Comparison of ENCODE assay signal across 9 mouse cellular contexts in genomic region chr3:139246508-139246907, GRCm38 (mm10). TPM values are rescaled to one million over a fixed set of nuclear protein-coding genes. Genes with fewer than 3 reads are reported as not detected.
A peak's percentile ranks its signal among the peaks of the same experiment; 100 is the strongest.
DNase-seq lines count a peak whose midpoint lies in the region; ATAC-seq and TF ChIP-seq lines count a peak whose summit lies in the region.
"Had no signal": no experiment of that assay in that cellular context is flagged by ENCODE, and none has a peak within 500 bp of the region (broad histone marks: within the 10 kb centered on the region; RNA-seq: fewer than 3 reads in every experiment).

No protein-coding gene starts in this region.

- H3K4me2 ChIP-seq in liver, embryonic 14.5 days (ENCODE audit: low read depth): no peak overlapping the region
- H3K4me2 ChIP-seq in liver, embryonic 11.5 days: no peak overlapping the region
- H3K4me2 ChIP-seq in stomach, postnatal 0 days (replicated peaks; ENCODE audit: low read depth): no peak overlapping the region
- H3K4me2 ChIP-seq in hindbrain, embryonic 16.5 days (ENCODE audit: low read length): no peak overlapping the region
- H3K4me2 ChIP-seq: liver, embryonic 15.5 days had no signal

- POLR2A ChIA-PET in Patski (lab: Charles Lee): no interaction called here

- in situ Hi-C loops in Patski (cut with MboI; ENCODE audit: low pct_unique_long_range_greater_than_20kb): no loop called here

- 37% methylated on average over 4 of the region's 4 CpGs for WGBS in liver, embryonic 14.5 days (ENCODE audit: insufficient replicate concordance)
- WGBS in liver, embryonic 11.5 days: 48% methylated on average over 4 of the region's 4 CpGs
- 54% methylated on average over 4 of the region's 4 CpGs for WGBS in stomach, postnatal 0 days
- WGBS in hindbrain, embryonic 16.5 days: 57% methylated on average over 4 of the region's 4 CpGs
- 49% methylated on average over 4 of the region's 4 CpGs for WGBS in forebrain, embryonic 10.5 days

- no peak for TF ChIP-seq EP300 in liver, embryonic 14.5 days (IDR thresholded peaks at IDR 0.05; ENCODE audit: low read depth)
- no peak for TF ChIP-seq EP300 in stomach, postnatal 0 days (optimal IDR thresholded peaks at IDR 0.05)

- ATAC-seq in liver, embryonic 14.5 days (ENCODE audit: insufficient read depth): no peak
- no peak for ATAC-seq in liver, embryonic 11.5 days (replicated peaks; ENCODE audit: low FRiP score)
- no peak for ATAC-seq in Patski
- ATAC-seq in stomach, postnatal 0 days (ENCODE audit: low FRiP score, low TSS enrichment): no peak
- ATAC-seq in hindbrain, embryonic 16.5 days: no peak

- no peaks in the 10 kb centered on the region for H3K27me3 ChIP-seq in liver, embryonic 14.5 days (ENCODE audit: control insufficient read depth, insufficient read depth, low read length)
- H3K27me3 ChIP-seq in liver, embryonic 11.5 days (replicated peaks; ENCODE audit: control insufficient read depth, insufficient read depth, low read length): no peaks in the 10 kb centered on the region
- H3K27me3 ChIP-seq in Patski: peaks cover 15% of the 10 kb centered on the region
- no peaks in the 10 kb centered on the region for H3K27me3 ChIP-seq in stomach, postnatal 0 days (ENCODE audit: control insufficient read depth, insufficient read depth, low read length)
- H3K27me3 ChIP-seq in hindbrain, embryonic 16.5 days (replicated peaks; ENCODE audit: control insufficient read depth, insufficient read depth, low read length): no peaks in the 10 kb centered on the region
- no peaks in the 10 kb centered on the region for H3K27me3 ChIP-seq in forebrain, embryonic 10.5 days (ENCODE audit: poor library complexity, severe bottlenecking)
- H3K27me3 ChIP-seq: liver, embryonic 15.5 days had no signal

- H3K9me3 ChIP-seq in liver, embryonic 14.5 days (ENCODE audit: control insufficient read depth, low read length): no peaks in the 10 kb centered on the region
- H3K9me3 ChIP-seq in liver, embryonic 11.5 days (ENCODE audit: control insufficient read depth, low read length): no peaks in the 10 kb centered on the region
- no peaks in the 10 kb centered on the region for H3K9me3 ChIP-seq in stomach, postnatal 0 days (ENCODE audit: control insufficient read depth, low read length)
- no peaks in the 10 kb centered on the region for H3K9me3 ChIP-seq in hindbrain, embryonic 16.5 days (ENCODE audit: control insufficient read depth, low read length)
- H3K9me3 ChIP-seq in forebrain, embryonic 10.5 days: no peaks in the 10 kb centered on the region
- H3K9me3 ChIP-seq: liver, embryonic 15.5 days had no signal

- DNase-seq in liver, embryonic 14.5 days (ENCODE audit: low read depth in 3 of 3, low spot score in 3 of 3): no peak
- DNase-seq in liver, embryonic 11.5 days (ENCODE audit: low spot score): no peak
- DNase-seq in Patski (ENCODE audit: low read depth, low spot score): no peak
- DNase-seq in embryo, embryonic 9.5 days (ENCODE audit: extremely low spot score): peak; percentile 28
- no peak for DNase-seq in stomach, postnatal 0 days (ENCODE audit: low spot score)
- no peak for DNase-seq in forebrain, embryonic 10.5 days (ENCODE audit: extremely low spot score, low spot score)

- no peak overlapping the region for H3K4me3 ChIP-seq in liver, embryonic 14.5 days (ENCODE audit: insufficient read depth in 1 of 2, low read depth in 2 of 2, low read length in 2 of 2)
- H3K4me3 ChIP-seq in liver, embryonic 11.5 days (ENCODE audit: low read depth, low read length): no peak overlapping the region
- H3K4me3 ChIP-seq in stomach, postnatal 0 days (ENCODE audit: low read depth, low read length): no peak overlapping the region
- no peak overlapping the region for H3K4me3 ChIP-seq in hindbrain, embryonic 16.5 days (ENCODE audit: low read length)
- H3K4me3 ChIP-seq in forebrain, embryonic 10.5 days: no peak overlapping the region
- H3K4me3 ChIP-seq: liver, embryonic 15.5 days had no signal

- H3K27ac ChIP-seq in liver, embryonic 14.5 days: no peak overlapping the region
- no peak overlapping the region for H3K27ac ChIP-seq in liver, embryonic 11.5 days (ENCODE audit: low read depth, low read length)
- no peak overlapping the region for H3K27ac ChIP-seq in stomach, postnatal 0 days (replicated peaks)
- no peak overlapping the region for H3K27ac ChIP-seq in hindbrain, embryonic 16.5 days (ENCODE audit: low read depth, low read length)
- no peak overlapping the region for H3K27ac ChIP-seq in forebrain, embryonic 10.5 days
- H3K27ac ChIP-seq: liver, embryonic 15.5 days had no signal

- CTCF ChIA-PET in Patski (lab: Charles Lee): interaction anchor here (1.2 to 1.6 kb wide), 3 partner anchors 9 to 764 kb away, joined by 3 to 5 read pairs (median 3); no protein-coding TSS in a partner anchor

- H3K4me1 ChIP-seq in liver, embryonic 14.5 days (replicated peaks; ENCODE audit: control insufficient read depth in 2 of 2, insufficient read depth in 2 of 2, low read length in 1 of 2): no peaks in the 10 kb centered on the region
- H3K4me1 ChIP-seq in liver, embryonic 11.5 days (replicated peaks; ENCODE audit: control insufficient read depth, insufficient read depth, low read length): no peaks in the 10 kb centered on the region
- H3K4me1 ChIP-seq in stomach, postnatal 0 days (replicated peaks; ENCODE audit: control insufficient read depth, insufficient read depth): no peaks in the 10 kb centered on the region
- H3K4me1 ChIP-seq in hindbrain, embryonic 16.5 days (ENCODE audit: control insufficient read depth, insufficient read depth, low read depth, low read length): no peaks in the 10 kb centered on the region
- no peaks in the 10 kb centered on the region for H3K4me1 ChIP-seq in forebrain, embryonic 10.5 days
- H3K4me1 ChIP-seq: liver, embryonic 15.5 days had no signal

- H3K9ac ChIP-seq in liver, embryonic 14.5 days (replicated peaks): no peak overlapping the region
- no peak overlapping the region for H3K9ac ChIP-seq in liver, embryonic 11.5 days (ENCODE audit: low read depth, low read length)
- no peak overlapping the region for H3K9ac ChIP-seq in stomach, postnatal 0 days (ENCODE audit: low read length)
- H3K9ac ChIP-seq in hindbrain, embryonic 16.5 days (ENCODE audit: low read depth, low read length): no peak overlapping the region
- H3K9ac ChIP-seq: liver, embryonic 15.5 days had no signal

- peak; percentile 29; the same call in 1 of the 2 replicates for TF ChIP-seq CTCF in liver, embryonic 14.5 days (IDR thresholded peaks at IDR 0.05; ENCODE audit: low read depth)
- peak; percentile 61 for TF ChIP-seq CTCF in Patski (IDR thresholded peaks at IDR 0.05)
- TF ChIP-seq CTCF in stomach, postnatal 0 days (IDR thresholded peaks at IDR 0.05; ENCODE audit: low read depth): peak; percentile 52

- H3K36me3 ChIP-seq in liver, embryonic 14.5 days (replicated peaks; ENCODE audit: control insufficient read depth, insufficient read depth, low read depth): no peaks in the 10 kb centered on the region
- H3K36me3 ChIP-seq in liver, embryonic 11.5 days (ENCODE audit: control insufficient read depth, insufficient read depth, low read length): no peaks in the 10 kb centered on the region
- no peaks in the 10 kb centered on the region for H3K36me3 ChIP-seq in stomach, postnatal 0 days (ENCODE audit: control insufficient read depth, insufficient read depth, low read length)
- H3K36me3 ChIP-seq in hindbrain, embryonic 16.5 days (ENCODE audit: control insufficient read depth, insufficient read depth, low read length): no peaks in the 10 kb centered on the region
- no peaks in the 10 kb centered on the region for H3K36me3 ChIP-seq in forebrain, embryonic 10.5 days (replicated peaks)
- H3K36me3 ChIP-seq: liver, embryonic 15.5 days had no signal

RNA-seq across cellular contexts. Expression of gene Stpg2, which starts 41.0 kb away (rescaled TPM):
- polyA plus RNA-seq in liver, embryonic 14.5 days (2012; rRNA removed): not detected in 2 replicates
- not detected in 2 replicates for polyA plus RNA-seq in liver, embryonic 14.5 days (2014; fragmentation: Nextera tagmentation; extraction: Ambion mirVana)
- not detected in 2 replicates for polyA plus RNA-seq in liver, embryonic 11.5 days (2014; fragmentation: Nextera tagmentation; extraction: Ambion mirVana)
- polyA plus RNA-seq in Patski (2021): 0.22 TPM
- polyA plus RNA-seq in stomach, postnatal 0 days (2015; fragmentation: Nextera tagmentation; extraction: Ambion mirVana): not detected in 2 replicates
- polyA plus RNA-seq in hindbrain, embryonic 16.5 days (2015; fragmentation: Nextera tagmentation; extraction: Ambion mirVana): not detected in 2 replicates
- polyA plus RNA-seq in forebrain, embryonic 10.5 days (2016; fragmentation: Nextera tagmentation; extraction: Ambion mirVana): 0.15 TPM in 1 of 2 replicates, not detected in the other
- polyA plus RNA-seq: liver, embryonic 15.5 days; small intestine, adult 2 months had no signal
